Mouse (Mus musculus) C2C12 (cell line): ENCODE data around the gene Gpr83. TPM values are rescaled to one million over a fixed set of nuclear protein-coding genes. Genes with fewer than 3 reads are reported as not detected.

Experiments
- H3K27me3 ChIP-seq: one replicate; pipeline ENCODE4 v1.6.1; 2011; ENCODE audit not compliant: control insufficient read depth, insufficient read depth, insufficient read length
- H3K36me3 ChIP-seq: one replicate; pipeline ENCODE4 v1.6.1; 2011; ENCODE audit not compliant: control insufficient read depth, insufficient read depth
- H3K4me3 ChIP-seq: one replicate; pipeline ENCODE4 v1.5.1; 2011; ENCODE audit warnings: mild to moderate bottlenecking, control low read depth; ENCODE audit not compliant: poor library complexity, insufficient read depth, severe bottlenecking
- H3K79me2 ChIP-seq: one replicate; pipeline ENCODE4 v1.6.1; 2011; ENCODE audit not compliant: control insufficient read depth, insufficient read depth
- H3K79me3 ChIP-seq: one replicate; pipeline ENCODE4 v1.6.1; 2011; ENCODE audit warnings: low read depth, control low read depth
- H3ac ChIP-seq: one replicate; pipeline ENCODE3; 2011; ENCODE audit warnings: low read depth; ENCODE audit not compliant: control insufficient read depth, insufficient read length
- CEBPB ChIP-seq: IDR thresholded peaks from one replicate; pipeline ENCODE4 v1.6.1; 2011; ENCODE audit warnings: low read depth, mild to moderate bottlenecking, control low read depth, moderate library complexity
- CTCF ChIP-seq: IDR thresholded peaks from one replicate; pipeline ENCODE4 v1.5.1; 2011; ENCODE audit not compliant: control insufficient read depth, insufficient read depth, insufficient read length
- FOSL1 ChIP-seq: IDR thresholded peaks from one replicate; pipeline ENCODE4 v1.8.0; 2011; ENCODE audit warnings: mild to moderate bottlenecking, low read length; ENCODE audit not compliant: poor library complexity, insufficient read depth, severe bottlenecking
- MAX ChIP-seq: IDR thresholded peaks from one replicate; pipeline ENCODE4 v1.6.1; 2011; ENCODE audit warnings: mild to moderate bottlenecking, control low read depth
- MYOD1 ChIP-seq: IDR thresholded peaks from one replicate; pipeline ENCODE4 v1.6.1; 2011; ENCODE audit warnings: low read depth; ENCODE audit not compliant: control insufficient read depth, insufficient read length
- MYOG ChIP-seq: IDR thresholded peaks from one replicate; pipeline ENCODE4 v1.6.1; 2011; ENCODE audit not compliant: control insufficient read depth, insufficient read length; ENCODE audit errors: extremely low read depth
- USF1 ChIP-seq: IDR thresholded peaks from one replicate; pipeline ENCODE4 v1.6.1; 2011; ENCODE audit warnings: low read depth, mild to moderate bottlenecking, control low read depth, moderate library complexity
- polyA plus RNA-seq: library from polyadenylated mRNA; unstranded; fragments of >200 nt; fragmentation: generic; extraction: Trizol; gene quantifications from one replicate; pipeline ENCODE4 v1.2.1, GENCODE M21; 2012; ENCODE audit warnings: missing spikeins

Gpr83 gene
- polyA plus RNA-seq, 1 experiment = not detected

DNA sequence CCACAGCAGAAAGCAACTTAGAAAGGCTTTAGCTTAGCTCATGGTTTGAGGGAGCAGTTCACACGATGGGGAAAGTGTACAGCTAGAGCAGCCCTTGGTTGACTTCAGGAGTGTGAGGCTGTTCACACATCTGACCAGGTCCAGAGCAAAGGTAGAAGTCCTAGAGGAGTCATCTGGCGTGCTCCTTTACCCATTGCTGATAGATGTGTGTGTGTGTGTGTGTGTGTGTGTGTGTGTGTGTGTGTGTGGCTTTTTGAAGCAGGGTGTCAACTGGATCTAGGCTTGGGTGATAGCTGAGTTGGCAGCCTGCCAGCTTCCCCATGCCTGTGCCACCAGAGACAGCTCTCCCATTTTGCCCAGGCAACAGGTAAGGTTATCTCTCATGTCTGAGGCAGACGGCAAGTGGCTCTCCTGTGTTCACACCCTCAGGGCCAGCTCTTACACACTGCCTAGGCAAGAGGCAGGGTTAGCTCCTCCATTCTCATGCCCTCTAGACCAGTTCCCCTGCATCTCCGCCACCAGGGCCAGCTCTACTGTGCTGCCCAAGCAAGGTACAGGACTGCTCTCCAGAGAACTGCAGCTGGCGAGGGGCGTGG is 27.9 kb downstream of the Gpr83 start:
- H3ac ChIP-seq = no peak overlapping the region
- H3K79me2 ChIP-seq = no peaks in the 10 kb centered on the region
- H3K36me3 ChIP-seq = no peaks in the 10 kb centered on the region
- H3K4me3 ChIP-seq = no peak overlapping the region
- no peaks in the 10 kb centered on the region for H3K79me3 ChIP-seq
- no peaks in the 10 kb centered on the region for H3K27me3 ChIP-seq
- TF ChIP-seq MAX (no peak), FOSL1 (no peak), MYOG (no peak), MYOD1 (no peak), CEBPB (no peak), CTCF (no peak), USF1 (no peak)

DNA sequence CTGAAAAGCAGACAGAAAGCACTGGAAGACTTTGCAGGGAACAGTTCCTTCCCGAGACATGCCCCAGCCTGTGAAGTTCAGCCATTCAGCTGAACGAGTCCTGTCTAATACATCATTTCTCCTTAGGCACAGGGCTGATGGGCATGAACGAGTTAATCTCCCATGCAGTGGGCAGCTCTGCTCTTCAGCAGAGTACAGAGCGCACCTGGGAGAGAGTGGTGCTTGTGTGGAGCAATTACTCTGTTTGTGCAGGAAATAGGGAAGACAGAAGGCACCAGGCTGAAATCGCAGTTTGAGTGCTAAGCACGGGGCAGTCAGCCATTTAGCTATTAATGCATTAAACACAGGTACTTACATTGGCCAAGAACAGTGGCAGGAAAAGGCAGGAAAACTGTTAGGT is 28.7 kb downstream of the Gpr83 start:
- TF ChIP-seq FOSL1 (no peak), CTCF (no peak), CEBPB (no peak), MYOG (no peak), USF1 (no peak), MYOD1 (no peak), MAX (no peak)
- Histone ChIP-seq H3K36me3 (no peaks in the 10 kb centered on the region), H3ac (no peak overlapping the region), H3K79me2 (no peaks in the 10 kb centered on the region), H3K27me3 (no peaks in the 10 kb centered on the region), H3K79me3 (no peaks in the 10 kb centered on the region), H3K4me3 (no peak overlapping the region)

DNA sequence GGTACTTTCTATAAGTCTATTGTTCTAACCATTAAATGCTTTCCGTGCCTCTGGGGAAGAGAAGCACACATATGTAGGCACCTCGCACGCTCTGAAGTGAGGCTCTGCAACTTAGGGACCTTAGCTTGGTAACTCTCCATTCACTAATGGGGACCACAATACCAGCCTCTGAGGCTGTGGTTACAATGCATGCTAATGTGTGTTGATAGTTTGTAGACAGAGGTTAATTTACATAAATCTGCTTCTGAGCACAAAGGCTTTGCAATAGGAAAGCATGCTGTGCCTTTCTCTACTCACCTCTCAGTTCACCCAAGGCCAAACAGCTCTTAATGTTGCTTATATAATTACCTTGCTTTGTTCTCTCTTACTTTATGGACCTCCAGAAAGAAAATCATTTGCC is 30.7 kb downstream of the Gpr83 start:
- Histone ChIP-seq H3K4me3 (no peak overlapping the region), H3K79me2 (no peaks in the 10 kb centered on the region), H3K79me3 (no peaks in the 10 kb centered on the region), H3ac (no peak overlapping the region), H3K36me3 (no peaks in the 10 kb centered on the region), H3K27me3 (no peaks in the 10 kb centered on the region)
- no peak for TF ChIP-seq MAX
- TF ChIP-seq USF1 = no peak
- TF ChIP-seq CEBPB = no peak
- no peak for TF ChIP-seq MYOD1
- no peak for TF ChIP-seq CTCF

DNA sequence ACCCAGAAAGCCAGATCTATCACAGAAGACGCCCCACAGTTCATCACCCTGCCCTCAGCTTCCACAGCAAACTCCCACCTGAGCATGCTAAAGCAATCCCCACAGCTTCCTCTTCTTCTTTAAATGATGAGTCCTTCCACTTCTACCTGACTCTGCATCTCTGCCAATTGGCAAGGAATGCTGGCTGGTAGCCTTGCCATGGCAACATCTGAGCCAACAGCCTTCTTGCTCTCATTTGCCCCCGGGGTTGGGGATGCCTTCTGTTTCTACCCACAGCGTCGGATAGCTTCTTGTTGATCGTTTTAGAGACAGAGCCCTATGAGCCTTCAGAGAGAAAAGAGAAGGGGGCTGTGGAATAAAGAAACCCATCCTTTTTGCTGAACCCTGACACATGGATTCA is 31.9 kb downstream of the Gpr83 start:
- Histone ChIP-seq H3K27me3 (no peaks in the 10 kb centered on the region), H3K79me3 (no peaks in the 10 kb centered on the region), H3K79me2 (no peaks in the 10 kb centered on the region), H3ac (no peak overlapping the region), H3K36me3 (no peaks in the 10 kb centered on the region), H3K4me3 (no peak overlapping the region)
- TF ChIP-seq USF1 (no peak), FOSL1 (no peak), MYOG (no peak), MAX (no peak), CEBPB (no peak), MYOD1 (no peak), CTCF (no peak)

DNA sequence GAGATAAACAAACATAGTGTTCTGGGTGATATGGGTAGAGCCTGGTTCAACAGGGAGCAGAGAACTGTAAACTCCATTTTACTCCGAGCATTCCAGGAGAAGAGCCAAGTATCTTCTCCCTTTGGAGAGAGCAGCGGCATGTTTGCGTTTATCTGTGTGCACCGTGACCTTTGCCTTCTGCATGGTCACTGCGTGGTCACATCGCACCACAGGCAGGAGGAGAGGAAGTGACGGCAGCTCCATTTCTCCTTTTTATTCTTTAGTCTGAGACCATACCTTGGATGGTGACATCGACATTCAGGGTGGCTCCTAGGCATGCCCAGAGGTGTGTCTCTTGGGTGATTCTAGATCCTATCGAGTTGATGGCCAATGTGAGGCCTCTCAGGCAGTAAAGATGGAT is 33.4 kb downstream of the Gpr83 start:
- H3K79me3 ChIP-seq = no peaks in the 10 kb centered on the region
- no peaks in the 10 kb centered on the region for H3K36me3 ChIP-seq
- H3ac ChIP-seq = no peak overlapping the region
- no peak overlapping the region for H3K4me3 ChIP-seq
- H3K27me3 ChIP-seq = no peaks in the 10 kb centered on the region
- TF ChIP-seq MYOG (no peak), MAX (no peak), MYOD1 (no peak), FOSL1 (no peak), CTCF (no peak), USF1 (no peak), CEBPB (no peak)
- no peaks in the 10 kb centered on the region for H3K79me2 ChIP-seq

DNA sequence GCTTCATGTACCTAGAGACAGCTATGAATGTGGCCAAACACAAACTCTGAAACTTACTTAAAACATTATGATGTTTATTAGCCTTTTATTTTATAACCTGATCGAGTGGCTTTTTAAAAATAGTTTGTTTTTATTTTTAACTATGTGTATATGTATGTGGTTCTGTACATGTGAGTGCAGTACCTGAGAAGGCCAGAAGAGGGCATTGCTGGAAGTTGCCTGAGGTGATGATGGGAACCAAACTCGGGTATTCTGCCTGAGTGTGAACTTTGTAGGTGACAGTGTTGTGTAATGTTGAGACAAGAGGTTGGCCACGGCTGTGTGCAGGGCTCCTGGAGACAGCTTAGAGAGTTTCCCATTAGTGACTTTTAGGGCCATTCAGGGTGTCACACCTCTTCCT is 34.6 kb downstream of the Gpr83 start:
- no peak for TF ChIP-seq CEBPB
- TF ChIP-seq FOSL1 = no peak
- TF ChIP-seq MYOD1 = no peak
- TF ChIP-seq USF1 = no peak
- no peak for TF ChIP-seq MYOG
- TF ChIP-seq MAX = no peak
- TF ChIP-seq CTCF = no peak
- Histone ChIP-seq H3K27me3 (no peaks in the 10 kb centered on the region), H3K4me3 (no peak overlapping the region), H3K79me2 (no peaks in the 10 kb centered on the region), H3K79me3 (no peaks in the 10 kb centered on the region), H3ac (no peak overlapping the region), H3K36me3 (no peaks in the 10 kb centered on the region)
